Mouse (Mus musculus) limb, embryonic 14.5 days (tissue): ENCODE measurements at regions not wholly inside any gene's neighbourhood (a gene's known extent, or its start where the extent isn't known, plus 50 kb on each side); places are given as distances from the start of the nearest gene placed in this dataset.
A peak's percentile ranks its signal among the peaks of the same experiment; 100 is the strongest.

Experiments used
- ATAC-seq: fragments of 200-750 bp; cut with Nextera tagmentation; 2 replicates; pipeline ENCODE4 v1.8.0; 2017; ENCODE audit warnings: low read depth, moderate number of reproducible peaks, moderate TSS enrichment; ENCODE audit not compliant: low FRiP score
- DNase-seq: peaks from one replicate; pipeline ENCODE4 v3.0.0-alpha.2; 2015; ENCODE audit warnings: low spot score
- H3K27ac ChIP-seq: fragments of 300-500 bp; sonication (generic); replicated peaks from 2 replicates; pipeline ENCODE4 v1.5.1; 2014; ENCODE audit warnings: low read depth, mild to moderate bottlenecking, low read length, moderate library complexity, mixed read lengths
- H3K27me3 ChIP-seq: fragments of 300-500 bp; sonication (generic); 2 replicates; pipeline ENCODE4 v1.6.1; 2014; ENCODE audit warnings: low read length, mixed read lengths; ENCODE audit not compliant: control insufficient read depth, insufficient read depth
- H3K36me3 ChIP-seq: fragments of 300-500 bp; sonication (generic); 2 replicates; pipeline ENCODE4 v1.6.1; 2014; ENCODE audit warnings: mild to moderate bottlenecking, low read length, moderate library complexity, mixed read lengths; ENCODE audit not compliant: control insufficient read depth, insufficient read depth
- H3K4me1 ChIP-seq: fragments of 300-500 bp; sonication (generic); 2 replicates; pipeline ENCODE4 v1.6.1; 2014; ENCODE audit warnings: antibody characterized with exemption, low read length, mixed read lengths; ENCODE audit not compliant: control insufficient read depth, insufficient read depth
- H3K4me2 ChIP-seq: fragments of 300-500 bp; sonication (generic); replicated peaks from 2 replicates; pipeline ENCODE4 v1.6.1; 2014; ENCODE audit warnings: low read depth, mild to moderate bottlenecking, low read length, moderate library complexity; ENCODE audit not compliant: severe bottlenecking
- H3K4me3 ChIP-seq: fragments of 300-500 bp; sonication (generic); replicated peaks from 2 replicates; pipeline ENCODE4 v1.5.1; 2014; ENCODE audit warnings: low read length
- H3K9ac ChIP-seq: fragments of 300-500 bp; sonication (generic); 2 replicates; pipeline ENCODE4 v1.6.1; 2014; ENCODE audit warnings: mild to moderate bottlenecking, low read depth, low read length, moderate library complexity; ENCODE audit not compliant: severe bottlenecking
- H3K9me3 ChIP-seq: fragments of 300-500 bp; sonication (generic); 2 replicates; pipeline ENCODE4 v1.6.1; 2016; ENCODE audit warnings: low read length; ENCODE audit not compliant: control insufficient read depth
- POLR2A ChIP-seq: fragments of 200-500 bp; IDR thresholded peaks from 2 replicates; pipeline ENCODE4 v1.8.0; 2012; ENCODE audit warnings: inconsistent platforms, mild to moderate bottlenecking, moderate library complexity, borderline replicate concordance; ENCODE audit not compliant: insufficient read depth, insufficient read length; ENCODE audit errors: extremely low read depth
- WGBS: fragments of 180-500 bp; shearing (Covaris S2); extraction: QIAGEN DNeasy Blood & Tissue Kit; methylation state at CpG from one replicate; pipeline ENCODE4 v1.1.7; 2014; 5-methylcytosine and 5-hydroxymethylcytosine counted together

DNA sequence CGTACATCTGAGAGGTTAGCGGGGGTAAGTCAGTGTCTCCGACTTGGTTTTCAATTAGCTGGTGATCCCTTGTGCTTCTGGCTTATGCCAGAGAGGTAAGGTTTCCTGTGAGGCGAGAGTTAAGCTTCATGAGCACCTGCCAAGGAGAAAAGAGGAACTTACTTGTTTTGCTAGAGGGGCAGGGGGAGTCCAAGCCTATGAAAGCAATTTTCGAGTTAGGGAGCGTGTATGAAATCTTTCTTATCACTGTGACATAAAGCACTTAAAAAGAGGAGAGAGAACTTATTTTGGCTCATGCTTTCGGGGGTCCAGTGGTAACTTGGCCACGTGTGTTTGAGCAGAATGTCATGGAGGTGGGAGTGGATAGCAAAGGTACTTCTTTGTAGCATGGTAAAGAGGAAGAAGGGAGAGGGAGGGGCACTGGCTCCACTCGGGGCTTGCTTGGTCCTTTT lies 174.6 kb downstream of the Cd83 start:
- no peaks in the 10 kb centered on the region for H3K27me3 ChIP-seq
- peaks cover 15% of the 10 kb centered on the region for H3K4me1 ChIP-seq
- WGBS: 32% methylated on average over 9 of the region's 9 CpGs
- no peaks in the 10 kb centered on the region for H3K36me3 ChIP-seq
- no peaks in the 10 kb centered on the region for H3K9me3 ChIP-seq
- no peak overlapping the region for H3K9ac ChIP-seq
- DNase-seq: no peak
- ATAC-seq: no peak
- H3K27ac ChIP-seq: no peak overlapping the region
- H3K4me2 ChIP-seq: peak overlapping the region; percentile 24
- no peak for TF ChIP-seq POLR2A
- H3K4me3 ChIP-seq: no peak overlapping the region

DNA sequence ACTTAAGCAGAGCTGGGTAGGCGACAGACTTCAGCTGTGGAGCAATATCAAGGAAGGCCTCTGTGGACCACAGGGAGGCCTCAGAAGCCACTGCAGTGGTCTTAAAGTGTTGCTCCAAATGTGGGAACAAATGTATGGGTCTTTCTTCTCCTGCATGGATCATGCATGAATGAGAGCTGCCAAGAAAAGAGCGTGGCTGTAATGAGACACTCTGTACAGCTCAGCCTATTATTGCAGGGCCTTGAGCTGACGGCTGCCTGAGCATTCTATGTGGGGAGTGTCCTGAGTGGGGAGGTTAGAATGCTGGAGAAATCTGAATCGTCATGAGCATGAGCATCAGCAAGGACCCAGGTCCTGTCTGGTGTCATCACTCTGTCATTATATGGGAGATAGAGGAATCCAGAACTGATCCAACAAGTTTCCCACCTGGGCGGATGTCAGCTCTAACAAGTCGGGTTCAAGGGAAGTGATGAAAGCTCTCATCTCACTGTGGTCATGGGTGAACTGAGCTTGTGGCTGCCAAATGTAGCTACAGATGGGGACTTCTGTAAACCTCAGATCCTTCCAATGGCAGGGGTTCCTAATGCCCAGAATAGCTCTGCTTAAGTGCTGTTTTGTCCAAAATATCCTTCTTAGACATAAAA lies 176.6 kb downstream of the Cd83 start:
- WGBS: 49% methylated on average over 6 of the region's 6 CpGs
- no peak for TF ChIP-seq POLR2A
- ATAC-seq: no peak

DNA sequence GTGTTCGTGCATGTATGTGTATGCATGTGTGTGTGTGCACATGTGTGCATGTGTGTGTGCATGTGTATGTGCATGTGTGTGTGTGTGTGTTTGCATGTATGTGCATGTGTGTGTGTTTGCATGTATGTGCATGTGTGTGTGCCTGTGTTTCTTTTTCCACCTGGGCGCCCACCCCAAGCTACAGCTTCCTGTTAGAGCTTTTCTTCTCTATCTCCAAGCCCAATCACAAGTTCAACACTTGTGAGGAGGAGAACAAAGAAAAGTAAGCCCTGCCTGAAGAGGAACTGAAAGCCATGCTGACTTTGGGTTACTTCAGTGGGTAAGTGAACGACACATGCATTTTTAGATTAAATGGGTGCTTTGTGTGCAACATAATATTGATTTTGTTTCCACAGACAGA lies 177.4 kb downstream of the Cd83 start:
- TF ChIP-seq POLR2A: no peak
- Histone ChIP-seq H3K27me3 (no peaks in the 10 kb centered on the region), H3K4me1 (peaks cover 24% of the 10 kb centered on the region), H3K9ac (no peak overlapping the region), H3K4me2 (no peak overlapping the region), H3K36me3 (no peaks in the 10 kb centered on the region), H3K9me3 (no peaks in the 10 kb centered on the region), H3K27ac (no peak overlapping the region), H3K4me3 (no peak overlapping the region)
- 85% methylated on average over 3 of the region's 3 CpGs for WGBS
- ATAC-seq (no peak), DNase-seq (no peak)

More for the DNA sequence above, 176.6 kb downstream of the Cd83 start:
- no peak overlapping the region for H3K4me3 ChIP-seq
- no peak overlapping the region for H3K27ac ChIP-seq
- H3K9me3 ChIP-seq: no peaks in the 10 kb centered on the region
- H3K36me3 ChIP-seq: no peaks in the 10 kb centered on the region
- no peaks in the 10 kb centered on the region for H3K27me3 ChIP-seq
- H3K4me2 ChIP-seq: no peak overlapping the region
- H3K9ac ChIP-seq: no peak overlapping the region
- peak; percentile 50 for DNase-seq
- H3K4me1 ChIP-seq: peaks cover 21% of the 10 kb centered on the region

DNA sequence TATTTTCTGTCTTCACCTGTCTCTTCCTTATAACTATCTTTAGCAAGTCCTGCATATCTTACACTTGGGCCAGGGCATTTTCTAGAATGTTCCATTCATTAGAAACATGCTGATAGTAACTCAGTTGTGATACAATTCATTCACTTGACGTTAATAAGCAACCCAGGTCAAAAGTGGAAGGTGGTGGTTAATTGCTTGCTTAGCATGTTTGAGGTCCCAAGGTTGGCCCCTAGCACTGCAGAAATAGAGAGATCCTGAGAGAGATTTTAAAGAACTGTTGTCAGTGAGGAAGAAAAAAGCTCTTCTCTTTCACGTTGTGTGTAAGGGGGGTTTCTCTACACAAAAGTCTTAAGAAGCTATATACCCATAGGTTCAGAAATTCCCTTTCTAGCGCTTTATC lies 178.7 kb downstream of the Cd83 start:
- Histone ChIP-seq H3K27ac (no peak overlapping the region), H3K9ac (no peak overlapping the region), H3K4me2 (no peak overlapping the region), H3K4me3 (no peak overlapping the region), H3K27me3 (no peaks in the 10 kb centered on the region), H3K9me3 (no peaks in the 10 kb centered on the region), H3K4me1 (peaks cover 19% of the 10 kb centered on the region), H3K36me3 (no peaks in the 10 kb centered on the region)
- no peak for ATAC-seq
- WGBS: 74% methylated on average over 3 of the region's 3 CpGs
- no peak for DNase-seq
- TF ChIP-seq POLR2A: no peak

DNA sequence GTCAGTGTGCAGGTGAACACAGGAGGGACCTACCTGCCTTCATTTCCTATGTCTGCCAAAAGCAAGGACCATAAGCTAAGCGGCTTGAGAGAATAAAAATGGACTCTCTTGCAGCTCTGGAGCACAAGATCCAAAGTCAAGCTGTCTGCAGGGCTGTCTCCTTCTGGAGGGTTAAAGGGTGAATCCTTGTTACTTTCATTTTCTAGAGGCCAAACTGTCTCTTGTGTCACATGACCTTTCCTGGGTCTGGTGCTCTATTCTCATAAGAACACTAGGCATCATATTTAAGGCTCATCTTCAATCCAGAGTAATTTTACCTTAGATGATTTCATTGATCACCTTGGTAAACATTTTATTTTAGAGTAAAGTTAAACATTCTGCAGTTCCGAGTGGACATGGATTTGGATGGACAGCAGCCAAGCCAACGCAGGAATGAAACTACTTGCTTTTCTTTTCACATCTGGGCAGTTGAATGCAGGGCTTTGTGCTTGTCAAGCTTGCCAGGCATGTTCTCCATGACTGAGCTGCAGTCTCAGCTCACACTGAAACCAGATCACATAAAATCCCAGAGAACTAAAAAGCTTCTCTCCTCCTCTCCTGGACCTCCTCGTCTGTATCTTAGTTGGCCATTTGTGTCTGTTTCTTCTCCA lies 180.8 kb downstream of the Cd83 start:
- Histone ChIP-seq H3K4me1 (peaks cover 9% of the 10 kb centered on the region; the same call in 1 of the 2 replicates), H3K4me3 (no peak overlapping the region), H3K27me3 (no peaks in the 10 kb centered on the region), H3K27ac (no peak overlapping the region), H3K9ac (no peak overlapping the region), H3K4me2 (no peak overlapping the region), H3K36me3 (no peaks in the 10 kb centered on the region), H3K9me3 (no peaks in the 10 kb centered on the region)
- ATAC-seq (no peak), DNase-seq (no peak)
- TF ChIP-seq POLR2A: no peak
- 60% methylated on average over 4 of the region's 4 CpGs for WGBS
